Mouse (Mus musculus) heart, adult 2 months (tissue): ENCODE measurements at regions not wholly inside any gene's neighbourhood (a gene's known extent, or its start where the extent isn't known, plus 50 kb on each side); places are given as distances from the start of the nearest gene placed in this dataset.

Source experiments
- DNase-seq, 2 experiments: peaks; one replicate each; pipeline ENCODE4 v3.0.0; 2021
- H3K27ac ChIP-seq: fragments of 200-600 bp; 2 replicates; pipeline ENCODE4 v1.8.1; 2022
- H3K27me3 ChIP-seq: fragments of 200-500 bp; 2 replicates; pipeline ENCODE4 v1.6.1; 2012; ENCODE audit warnings: mild to moderate bottlenecking, low read length, inconsistent platforms, mixed read lengths; ENCODE audit not compliant: control insufficient read depth, insufficient read depth
- H3K36me3 ChIP-seq: fragments of 200-500 bp; 2 replicates; pipeline ENCODE4 v1.6.1; 2012; ENCODE audit warnings: low read length, inconsistent platforms; ENCODE audit not compliant: control insufficient read depth, insufficient read depth
- H3K4me1 ChIP-seq: fragments of 200-500 bp; 2 replicates; pipeline ENCODE4 v1.6.1; 2011; ENCODE audit warnings: low read length; ENCODE audit not compliant: control insufficient read depth, insufficient read depth
- H3K4me3 ChIP-seq: fragments of 200-600 bp; 2 replicates; pipeline ENCODE4 v1.8.1; 2022
- H3K79me2 ChIP-seq: fragments of 200-500 bp; replicated peaks from 2 replicates; pipeline ENCODE4 v1.6.1; 2012; ENCODE audit warnings: mild to moderate bottlenecking, inconsistent platforms, low read length, moderate library complexity, mixed read lengths; ENCODE audit not compliant: control insufficient read depth, insufficient read depth
- H3K9ac ChIP-seq: fragments of 200-500 bp; 2 replicates; pipeline ENCODE4 v1.6.1; 2012; ENCODE audit warnings: low read depth, mild to moderate bottlenecking, control low read depth, inconsistent platforms, low read length, mixed read lengths
- CTCF ChIP-seq: fragments of 200-600 bp; IDR thresholded peaks from 2 replicates; pipeline ENCODE4 v1.8.1; 2022; ENCODE audit warnings: antibody characterized with exemption, mild to moderate bottlenecking, moderate library complexity
- EP300 ChIP-seq: fragments of 200-500 bp; IDR thresholded peaks from 2 replicates; pipeline ENCODE4 v1.6.1; 2011; ENCODE audit warnings: low read depth, low read length, control low read depth; ENCODE audit not compliant: insufficient read depth
- POLR2A ChIP-seq: fragments of 200-500 bp; IDR thresholded peaks from 2 replicates; pipeline ENCODE4 v1.6.1; 2011; ENCODE audit warnings: mild to moderate bottlenecking, low read depth, low read length, control low read depth; ENCODE audit not compliant: insufficient read depth
- WGBS: fragments of 180-500 bp; shearing (Covaris S2); methylation state at CpG from one replicate; pipeline ENCODE4 v1.1.7; 2018; 5-methylcytosine and 5-hydroxymethylcytosine counted together
- intact Hi-C: fragments of 180-260 bp; cut with DNase I; formaldehyde crosslinking; loops from one replicate; pipeline ENCODE4 v1.15.1; 2025

DNA sequence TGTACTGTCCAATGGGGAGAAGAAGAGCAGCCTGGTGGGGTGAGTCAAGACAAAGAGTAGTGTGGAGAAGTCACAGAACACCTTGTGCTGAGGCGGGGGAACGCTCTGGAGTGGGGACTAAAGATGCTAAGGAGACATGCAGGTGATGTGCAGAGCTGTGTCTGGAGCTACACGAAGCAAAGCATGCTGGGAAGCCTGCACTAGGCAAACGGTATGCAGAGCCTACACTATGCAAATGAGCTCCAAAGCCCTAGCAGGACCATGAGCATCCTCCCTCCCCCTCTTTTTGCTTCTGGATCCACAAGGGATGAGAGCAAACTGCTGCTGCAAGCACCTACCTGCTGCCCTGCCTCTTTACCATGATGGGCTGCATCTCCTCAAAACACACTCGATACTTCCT, 73.1 kb upstream of the Zc3h12a start:
- Histone ChIP-seq H3K27me3 (no peaks in the 10 kb centered on the region), H3K79me2 (no peaks in the 10 kb centered on the region), H3K4me1 (no peaks in the 10 kb centered on the region), H3K4me3 (no peak overlapping the region), H3K36me3 (no peaks in the 10 kb centered on the region), H3K9ac (no peak overlapping the region), H3K27ac (no peak overlapping the region)
- intact Hi-C loops: no loop called here
- no peak for DNase-seq
- 51% methylated on average over 5 of the region's 5 CpGs for WGBS
- TF ChIP-seq EP300 (no peak), POLR2A (no peak), CTCF (no peak)

DNA sequence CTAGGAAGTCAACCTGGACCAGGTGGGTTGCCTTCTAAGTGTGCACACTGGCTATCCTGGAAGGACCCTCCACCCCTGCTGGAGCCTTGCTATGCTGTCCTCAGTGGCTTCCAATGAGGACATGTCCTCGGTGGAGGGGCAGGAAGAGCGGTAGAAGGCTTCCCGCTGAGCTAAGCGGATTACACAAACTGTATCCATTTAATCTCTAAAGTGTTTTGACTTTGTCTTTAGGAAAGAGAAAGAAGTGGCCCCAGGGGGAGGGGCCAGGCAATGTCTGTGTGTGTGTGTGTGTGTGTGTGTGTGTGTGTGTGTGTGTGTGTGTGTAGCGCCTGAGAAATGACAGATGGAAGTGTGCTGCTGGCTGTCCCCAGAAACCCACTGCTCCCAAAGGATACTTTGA, 71.6 kb upstream of the Zc3h12a start:
- Histone ChIP-seq H3K27ac (no peak overlapping the region), H3K79me2 (no peaks in the 10 kb centered on the region), H3K4me1 (no peaks in the 10 kb centered on the region), H3K9ac (no peak overlapping the region), H3K4me3 (no peak overlapping the region), H3K36me3 (no peaks in the 10 kb centered on the region), H3K27me3 (no peaks in the 10 kb centered on the region; the same call in 1 of the 2 replicates)
- intact Hi-C loops: no loop called here
- no peak for DNase-seq
- no peak for TF ChIP-seq POLR2A
- TF ChIP-seq EP300: no peak
- TF ChIP-seq CTCF: no peak
- WGBS: 29% methylated on average over 5 of the region's 5 CpGs

DNA sequence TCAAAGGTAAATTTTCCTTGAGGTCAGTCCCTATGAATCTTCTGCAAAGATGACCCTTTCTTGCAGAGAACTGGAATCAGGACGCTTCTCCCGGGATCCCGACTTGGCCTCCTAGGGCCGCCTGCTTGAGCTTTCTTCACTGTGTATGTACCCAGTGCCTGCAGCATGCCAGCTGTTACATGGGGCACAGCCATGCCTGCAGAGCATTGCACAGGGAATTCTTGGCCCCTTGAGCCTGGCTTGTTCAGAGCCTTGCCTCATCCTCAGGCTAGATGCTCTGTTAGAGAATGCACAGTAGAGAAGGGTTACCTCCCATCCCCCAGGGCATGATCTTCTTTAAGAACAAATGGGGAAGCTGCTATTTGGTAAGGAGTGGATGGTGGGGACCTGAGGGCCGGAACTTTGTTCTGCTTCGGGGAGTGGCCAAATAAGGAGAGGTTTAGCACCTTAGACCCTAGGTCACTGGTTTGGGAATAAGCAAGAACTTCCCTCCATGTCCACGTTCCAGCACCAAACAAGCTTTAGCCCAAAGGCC, 68.3 kb upstream of the Zc3h12a start:
- H3K4me3 ChIP-seq: no peak overlapping the region
- no peak overlapping the region for H3K9ac ChIP-seq
- no peaks in the 10 kb centered on the region for H3K36me3 ChIP-seq
- intact Hi-C loops: no loop called here
- H3K27me3 ChIP-seq: peaks cover 3% of the 10 kb centered on the region; the same call in 1 of the 2 replicates
- no peaks in the 10 kb centered on the region for H3K79me2 ChIP-seq
- H3K27ac ChIP-seq: no peak overlapping the region
- WGBS: 62% methylated on average over 7 of the region's 7 CpGs
- no peak for TF ChIP-seq EP300
- TF ChIP-seq POLR2A: no peak
- no peak for TF ChIP-seq CTCF
- DNase-seq: no peak
- no peaks in the 10 kb centered on the region for H3K4me1 ChIP-seq

DNA sequence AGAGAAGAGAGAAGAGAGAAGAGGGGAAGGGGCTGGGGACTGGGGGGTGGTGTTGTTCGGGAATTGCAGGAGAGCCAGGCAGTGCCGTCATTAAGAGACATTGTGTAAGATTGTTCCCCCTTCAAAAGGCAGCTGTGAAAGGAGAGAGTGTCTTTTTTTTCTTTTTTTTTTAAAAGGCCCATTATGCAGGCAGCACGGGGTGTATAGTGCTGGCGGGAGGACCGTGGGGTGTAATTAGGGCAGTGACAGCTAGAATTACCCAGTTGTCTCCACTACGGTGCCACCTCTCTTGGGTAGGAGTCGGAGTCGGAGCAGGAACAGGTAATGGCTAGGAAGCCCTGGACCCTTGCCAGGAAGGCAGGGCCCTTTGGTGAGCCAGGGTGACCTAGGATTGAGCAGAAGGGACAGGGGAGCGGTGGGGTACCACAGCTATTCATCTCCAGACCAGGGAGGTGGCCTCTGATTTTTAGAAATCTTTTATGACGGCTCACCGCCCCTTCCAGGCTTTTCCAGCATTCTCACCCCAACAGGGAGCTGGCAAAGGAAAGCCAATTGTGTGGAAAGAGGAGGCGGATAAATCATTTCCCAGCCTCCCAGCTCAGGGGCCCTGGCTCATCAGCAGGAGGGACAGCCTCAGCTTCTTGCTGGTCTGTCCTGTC, 67.2 kb upstream of the Zc3h12a start:
- Histone ChIP-seq H3K79me2 (no peaks in the 10 kb centered on the region), H3K4me3 (no peak overlapping the region), H3K9ac (no peak overlapping the region), H3K36me3 (no peaks in the 10 kb centered on the region), H3K27ac (no peak overlapping the region), H3K27me3 (peaks cover 3% of the 10 kb centered on the region; the same call in 1 of the 2 replicates), H3K4me1 (no peaks in the 10 kb centered on the region)
- no peak for DNase-seq
- TF ChIP-seq CTCF (no peak), EP300 (no peak)
- 39% methylated on average over 12 of the region's 12 CpGs for WGBS
- intact Hi-C loops: no loop called here

DNA sequence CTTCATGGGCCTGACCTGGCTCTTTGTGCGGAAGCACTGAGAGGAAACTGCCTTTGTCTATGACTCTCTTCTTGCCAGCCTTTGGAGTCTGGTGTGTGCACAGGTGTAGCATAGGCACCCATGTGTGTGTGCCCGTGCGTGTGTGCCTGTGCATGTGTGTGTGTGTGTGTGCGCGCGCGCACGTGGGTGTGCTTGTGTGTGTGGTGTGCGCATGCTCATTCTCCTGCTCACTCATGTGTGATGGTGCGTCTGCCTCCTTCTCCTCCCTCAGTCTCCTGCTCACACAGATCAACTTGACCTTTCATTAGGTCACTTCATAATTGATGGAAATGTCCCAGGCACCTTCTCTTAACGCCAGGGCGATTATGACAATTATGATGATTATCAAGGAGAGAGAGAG, 66.7 kb upstream of the Zc3h12a start:
- Histone ChIP-seq H3K79me2 (no peaks in the 10 kb centered on the region), H3K27me3 (peaks cover 3% of the 10 kb centered on the region; the same call in 1 of the 2 replicates), H3K9ac (no peak overlapping the region), H3K4me3 (no peak overlapping the region), H3K4me1 (no peaks in the 10 kb centered on the region), H3K27ac (no peak overlapping the region), H3K36me3 (no peaks in the 10 kb centered on the region)
- TF ChIP-seq CTCF (no peak), POLR2A (no peak), EP300 (no peak)
- WGBS: 84% methylated on average over 12 of the region's 12 CpGs
- intact Hi-C loops: no loop called here
- no peak for DNase-seq

DNA sequence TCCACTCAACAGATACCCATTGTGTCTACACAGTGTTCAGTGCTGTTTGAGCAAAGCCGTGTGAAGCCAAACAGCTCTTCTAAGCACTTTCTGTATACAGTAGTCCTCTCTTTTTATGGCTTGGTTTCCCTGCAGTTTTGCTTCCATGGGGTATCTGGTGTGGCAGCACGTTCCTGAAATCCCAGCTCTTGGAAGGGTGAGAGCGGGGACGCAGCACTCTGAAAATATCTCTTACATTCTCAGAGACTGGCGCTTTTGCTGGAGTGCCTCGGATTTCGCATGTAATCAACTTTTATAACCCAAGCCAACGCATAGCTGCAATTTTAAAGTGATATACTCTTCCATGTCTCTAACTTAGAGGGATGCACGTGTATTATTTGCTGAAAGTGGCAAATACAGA, 64.0 kb upstream of the Zc3h12a start:
- DNase-seq: no peak
- 73% methylated on average over 9 of the region's 9 CpGs for WGBS
- Histone ChIP-seq H3K27ac (no peak overlapping the region), H3K4me1 (no peaks in the 10 kb centered on the region), H3K4me3 (no peak overlapping the region), H3K79me2 (no peaks in the 10 kb centered on the region), H3K27me3 (peaks cover 3% of the 10 kb centered on the region; the same call in 1 of the 2 replicates), H3K9ac (no peak overlapping the region), H3K36me3 (no peaks in the 10 kb centered on the region)
- intact Hi-C loops: no loop called here
- TF ChIP-seq EP300 (no peak), POLR2A (no peak), CTCF (no peak)
